Mouse (Mus musculus): Measurements from ENCODE around the gene Lsm6.

DNA sequence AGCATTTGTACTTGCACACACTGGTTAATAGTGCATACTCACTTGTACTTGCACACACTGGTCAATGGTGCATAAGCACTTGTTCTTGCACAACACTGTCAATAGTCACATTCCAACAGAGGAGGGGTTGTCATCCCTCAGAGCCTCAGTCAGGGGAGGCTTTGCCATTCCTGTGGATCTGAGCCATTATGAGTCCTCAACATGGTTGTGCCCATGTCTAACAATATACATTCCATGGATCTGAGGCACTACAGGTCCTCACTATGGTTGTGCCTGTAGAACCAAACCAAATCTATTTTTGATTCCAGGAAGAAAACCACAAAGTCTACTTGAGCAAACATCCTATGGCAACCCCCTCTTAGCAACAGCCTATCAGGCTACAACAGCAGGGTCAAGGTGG lies 61.8 kb downstream of the Lsm6 start:
- TF ChIP-seq HCFC1 (IDR thresholded peaks at IDR 0.05; ENCODE audit: low read depth, low read length) (no peak), POLR2AphosphoS2 (IDR thresholded peaks at IDR 0.05; ENCODE audit: low read depth, low read length) (no peak), CTCF (conservative IDR thresholded peaks at IDR 0.05 in 1 of 2, IDR thresholded peaks at IDR 0.05 in 1 of 2; ENCODE audit: low read depth in 2 of 2, low read length in 2 of 2) (no peak), EP300 (IDR thresholded peaks at IDR 0.05; ENCODE audit: low read length) (no peak)
